Mouse (Mus musculus) spleen, embryonic (tissue): Measurements from ENCODE around the gene Sec61a1.

ENCODE experiments used
- CTCF ChIA-PET: fragments of 350-600 bp; sonication (Branson Sonifier 250); formaldehyde crosslinking; loops from one replicate; lab custom pipeline; 2022; lab: Charles Lee

Sec61a1 gene

DNA sequence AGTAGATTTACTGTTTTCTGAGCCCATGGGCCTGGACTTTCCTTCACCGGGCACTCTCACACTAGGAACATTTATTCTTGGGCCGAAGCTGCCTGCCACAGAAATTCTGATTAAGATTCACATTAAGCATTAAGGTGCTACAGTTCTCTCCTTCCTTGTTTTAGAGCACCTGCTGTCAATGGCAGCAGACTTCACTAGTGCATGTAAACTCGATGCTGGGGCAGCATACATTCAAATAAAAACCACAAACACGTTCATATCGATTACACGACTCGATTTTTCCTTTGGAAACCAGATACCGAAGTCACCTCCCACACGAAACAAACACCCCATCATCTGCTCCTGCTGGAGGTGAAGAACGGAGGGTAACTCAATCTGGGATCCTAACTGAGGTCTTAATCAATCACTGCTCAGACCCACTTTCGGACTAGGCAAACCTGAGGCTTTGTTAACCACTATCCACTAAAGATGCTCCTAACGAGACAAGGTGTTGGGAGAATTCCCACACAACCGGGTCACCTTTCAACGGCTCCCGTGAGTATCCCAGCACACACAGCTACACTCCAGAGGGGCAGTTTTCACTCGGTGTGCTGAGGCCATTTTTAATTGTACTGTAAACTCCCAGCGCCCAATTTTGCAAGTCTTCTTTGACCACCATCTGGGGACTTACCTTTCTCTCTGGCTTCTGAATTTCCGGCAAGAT lies 853 bp downstream of the Sec61a1 start:
- CTCF ChIA-PET = no interaction called here

GRCm38 (mm10) chr6:88516667-88517066 lies 2.0 kb downstream of the Sec61a1 start:
- CTCF ChIA-PET = no interaction called here

- CTCF ChIA-PET = interaction anchor here (0.7 kb wide), 1 partner anchor 63 kb away, joined by 5 read pairs; no protein-coding TSS in a partner anchor
Observed at GRCm38 (mm10) chr6:88515971-88516370, 2.7 kb downstream of the Sec61a1 start.

DNA sequence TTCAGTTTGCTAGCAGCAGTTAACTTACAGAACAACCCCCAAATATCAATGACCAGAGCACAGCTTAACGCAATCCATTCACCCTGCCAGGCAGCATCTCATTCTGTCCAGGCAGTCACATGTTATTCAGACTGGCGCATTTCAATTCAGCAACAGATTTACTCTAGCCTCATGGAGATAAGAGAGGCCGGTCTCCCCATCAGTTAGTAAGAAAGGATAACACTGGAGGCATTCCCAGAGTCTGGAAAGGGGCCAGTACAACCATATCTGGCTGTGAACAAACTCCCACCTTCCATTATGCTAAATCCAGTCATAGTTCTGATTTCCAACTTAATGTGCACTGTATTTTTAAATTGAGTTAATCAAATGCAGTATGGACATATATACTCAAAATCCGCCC lies 4.2 kb downstream of the Sec61a1 start:
- CTCF ChIA-PET = no interaction called here

DNA sequence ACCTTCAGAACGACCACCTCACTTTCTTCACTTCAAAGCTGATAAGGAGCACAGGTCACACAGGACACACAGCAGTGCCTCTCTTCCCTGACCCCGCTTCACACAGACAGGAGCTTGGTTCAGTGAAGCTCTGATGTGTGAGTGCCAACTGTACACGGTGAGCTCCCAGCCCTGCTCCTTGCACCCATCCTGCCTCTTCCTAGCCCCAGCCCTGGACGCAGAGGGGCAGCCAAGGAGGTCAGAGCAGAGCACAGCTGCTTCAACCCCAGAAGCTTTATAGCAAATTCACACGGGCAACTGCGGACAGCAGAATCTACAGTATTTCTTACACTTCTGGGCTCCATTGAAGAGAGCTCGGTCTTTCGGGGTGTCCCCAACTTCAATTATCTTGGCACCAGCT lies 4.7 kb downstream of the Sec61a1 start:
- CTCF ChIA-PET = no interaction called here

DNA sequence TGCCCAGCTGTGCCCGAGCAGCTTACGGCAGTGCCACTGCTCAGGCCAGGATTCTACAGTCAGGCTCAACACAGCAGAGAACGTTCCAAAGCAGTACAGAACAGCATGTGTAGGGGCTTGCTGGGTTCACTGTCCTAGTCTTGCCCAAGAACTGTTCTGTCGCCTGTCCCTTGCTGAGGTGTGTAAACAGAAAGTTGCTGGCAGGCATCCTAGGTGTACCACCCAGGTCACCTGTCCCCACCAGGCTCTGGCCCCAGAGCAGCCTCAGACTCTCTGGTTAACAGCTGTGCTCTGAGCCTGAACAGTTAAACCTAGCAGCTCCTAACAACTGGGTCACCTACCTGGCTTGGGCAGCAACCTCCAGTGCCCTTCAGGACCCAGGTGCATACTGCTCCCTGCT lies 15.7 kb downstream of the Sec61a1 start:
- CTCF ChIA-PET = no interaction called here

- CTCF ChIA-PET = no interaction called here
Observed at GRCm38 (mm10) chr6:88502030-88502970, 16.4 kb downstream of the Sec61a1 start.

DNA sequence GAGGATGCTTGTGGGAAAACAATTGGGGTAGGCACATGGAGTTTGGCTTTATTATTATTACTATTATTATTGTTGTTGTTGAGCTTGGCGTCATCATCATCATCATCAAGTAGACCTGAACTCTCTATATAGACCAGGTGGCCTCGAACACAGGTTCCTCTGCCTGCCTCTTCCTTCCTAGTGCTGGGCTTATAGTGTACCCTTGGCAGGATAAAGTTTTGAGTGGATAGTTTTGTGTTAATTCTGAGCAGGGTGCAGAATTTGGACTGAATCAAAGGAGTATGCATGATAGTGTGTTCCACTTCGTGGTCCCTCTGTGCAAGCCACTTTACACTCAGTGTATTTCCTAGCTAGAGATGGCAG lies 18.3 kb downstream of the Sec61a1 start:
- CTCF ChIA-PET = no interaction called here

- CTCF ChIA-PET = interaction anchor here (0.5 kb wide), 1 partner anchor 521 kb away, joined by 24 read pairs; no protein-coding TSS in a partner anchor
Observed at GRCm38 (mm10) chr6:88499481-88500404, 19.0 kb downstream of the Sec61a1 start.

DNA sequence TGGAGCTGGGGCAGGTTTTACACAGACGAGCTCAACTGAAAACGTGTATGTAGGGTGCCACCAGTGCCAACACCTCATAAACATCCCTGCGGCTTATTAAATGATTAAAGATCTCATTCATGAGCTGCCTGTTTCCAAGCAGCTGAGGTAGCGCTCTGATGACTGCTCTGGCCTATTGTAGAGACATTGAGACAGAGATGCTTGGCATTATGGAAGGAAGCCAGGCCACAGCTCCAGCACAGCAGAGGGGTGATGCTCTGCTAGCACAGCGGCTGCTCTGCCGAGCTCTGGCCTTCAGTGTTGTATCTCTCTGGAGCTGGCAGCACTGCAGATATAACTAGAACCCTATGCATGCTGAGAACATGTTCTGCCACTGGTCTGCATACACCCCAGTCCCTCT lies 25.0 kb downstream of the Sec61a1 start:
- CTCF ChIA-PET = interaction anchor here (0.9 kb wide), 1 partner anchor 18 kb away, joined by 16 read pairs; no protein-coding TSS in a partner anchor

GRCm38 (mm10) chr6:88490629-88491354 lies 27.9 kb downstream of the Sec61a1 start:
- CTCF ChIA-PET = no interaction called here

DNA sequence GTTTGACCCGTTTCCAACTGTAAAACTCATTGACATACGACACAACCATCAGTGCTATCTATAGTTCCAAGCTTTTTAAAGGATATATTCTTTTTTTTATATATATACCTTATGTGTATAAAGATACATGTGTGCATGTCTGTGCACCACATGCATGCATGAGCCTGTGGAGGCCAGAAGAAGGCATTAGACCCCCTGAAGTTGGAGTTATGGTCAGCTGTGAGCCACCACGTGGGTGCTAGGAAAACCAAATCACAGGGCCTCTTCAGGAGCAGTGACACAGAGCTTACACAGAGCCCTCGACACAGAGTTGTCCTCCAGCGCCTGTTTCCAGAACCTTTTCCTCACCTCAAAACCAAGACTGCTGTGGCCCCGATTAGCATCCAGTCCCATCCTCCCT lies 28.9 kb downstream of the Sec61a1 start:
- CTCF ChIA-PET = no interaction called here

- CTCF ChIA-PET = no interaction called here
Observed at GRCm38 (mm10) chr6:88489026-88489425, 29.7 kb downstream of the Sec61a1 start.

GRCm38 (mm10) chr6:88486893-88487292 lies 31.8 kb downstream of the Sec61a1 start:
- CTCF ChIA-PET = no interaction called here

DNA sequence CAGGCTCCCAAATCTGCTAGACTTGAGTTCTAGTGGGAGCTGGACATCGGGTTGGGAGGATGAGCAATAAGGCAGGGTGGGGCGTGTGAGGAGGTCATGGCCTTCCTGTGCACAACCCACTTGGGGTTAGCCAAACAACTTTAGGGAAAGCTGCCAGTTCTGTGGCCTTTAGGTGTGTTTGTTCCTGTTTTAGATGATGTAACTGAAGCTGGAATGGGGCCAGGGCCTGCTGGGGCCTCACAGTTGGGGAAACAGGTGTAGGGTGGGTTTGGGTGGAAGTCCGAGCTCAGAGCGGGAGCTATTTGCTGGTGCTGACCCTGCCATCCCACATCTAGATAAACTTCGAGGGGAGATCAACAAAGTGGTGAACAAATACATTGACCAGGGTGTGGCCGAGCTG lies 33.3 kb downstream of the Sec61a1 start:
- CTCF ChIA-PET = no interaction called here

GRCm38 (mm10) chr6:88483913-88484312 lies 34.8 kb downstream of the Sec61a1 start:
- CTCF ChIA-PET = no interaction called here

GRCm38 (mm10) chr6:88483111-88483510 lies 35.6 kb downstream of the Sec61a1 start:
- CTCF ChIA-PET = no interaction called here

GRCm38 (mm10) chr6:88480421-88480820 lies 38.3 kb downstream of the Sec61a1 start:
- CTCF ChIA-PET = no interaction called here

GRCm38 (mm10) chr6:88469878-88470277 lies 48.8 kb downstream of the Sec61a1 start:
- CTCF ChIA-PET = interaction anchor here (0.7 kb wide), 1 partner anchor 35 kb away, joined by 4 read pairs; no protein-coding TSS in a partner anchor

DNA sequence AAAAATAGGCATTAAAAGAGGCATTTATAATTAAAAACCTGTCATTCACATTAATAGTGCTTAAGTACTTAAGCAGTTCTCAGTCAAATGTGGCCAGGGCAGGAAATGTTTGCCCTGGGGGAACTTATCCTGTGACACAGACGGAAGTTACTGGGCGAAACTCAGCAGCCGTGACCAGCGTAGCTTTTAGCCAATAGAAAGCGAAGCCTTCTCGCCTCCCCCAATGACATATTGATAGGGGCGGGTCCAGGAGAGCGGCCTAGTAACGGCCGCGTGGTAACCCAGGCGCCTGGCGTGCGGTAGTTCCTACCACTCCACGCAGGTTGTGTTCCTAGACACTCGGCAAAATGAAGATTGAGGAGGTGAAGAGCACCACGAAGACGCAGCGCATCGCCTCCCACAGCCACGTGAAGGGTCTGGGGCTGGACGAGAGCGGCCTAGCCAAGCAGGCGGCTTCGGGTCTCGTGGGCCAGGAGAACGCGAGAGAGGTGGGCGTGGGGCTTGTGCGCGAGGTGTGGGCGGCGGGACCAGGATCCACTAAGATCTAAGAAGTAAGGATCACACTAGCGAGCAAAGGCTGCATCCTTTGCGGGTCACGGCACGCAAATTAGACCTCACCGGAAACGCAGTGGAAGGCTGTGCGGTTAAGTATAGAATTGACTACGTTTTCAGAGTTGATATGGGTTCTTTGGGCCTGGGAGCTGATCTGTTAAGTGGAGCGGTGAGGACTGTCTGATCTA lies 53.4 kb downstream of the Sec61a1 start, which contains the start of gene Ruvbl1:
TSS of gene Ruvbl1 (plus strand) at position 229 of the 740 bp plus-strand sequence.
- CTCF ChIA-PET = interaction anchor here (0.6 to 0.7 kb wide), 2 partner anchors 38 to 703 kb away, joined by 3 to 4 read pairs; no protein-coding TSS in a partner anchor
